Mouse (Mus musculus): ENCODE measurements around the gene Olfr491.

The Olfr491 gene

GRCm38 (mm10) chr7:108313151-108313550 is at the start of gene Olfr491:
Gene Olfr491 (plus strand): TSS chr7:108313451.
- in situ Hi-C loops (cut with MboI; ENCODE audit: low pct_unique_long_range_greater_than_20kb in 1 of 2, low sequenced_read_pairs in 2 of 2, unreplicated experiment in 1 of 2): no loop called here

- in situ Hi-C loops (cut with MboI; ENCODE audit: low pct_unique_long_range_greater_than_20kb in 1 of 2, low sequenced_read_pairs in 2 of 2, unreplicated experiment in 1 of 2): no loop called here
Measured at GRCm38 (mm10) chr7:108288834-108289233, 24.4 kb upstream of the Olfr491 start, which contains the start of gene Olfr490. Gene Olfr490 (minus strand): TSS chr7:108288934.

- in situ Hi-C loops (cut with MboI; ENCODE audit: low pct_unique_long_range_greater_than_20kb in 1 of 2, low sequenced_read_pairs in 2 of 2, unreplicated experiment in 1 of 2): no loop called here
Measured at GRCm38 (mm10) chr7:108323574-108323973, 10.3 kb downstream of the Olfr491 start, which contains the start of gene Olfr492. Gene Olfr492 (minus strand): TSS chr7:108323674.

GRCm38 (mm10) chr7:108346879-108347278 is 33.6 kb downstream of the Olfr491 start, which contains the start of gene Olfr493:
Gene Olfr493 (minus strand): TSS chr7:108346979.
- in situ Hi-C loops (cut with MboI; ENCODE audit: low pct_unique_long_range_greater_than_20kb in 1 of 2, low sequenced_read_pairs in 2 of 2, unreplicated experiment in 1 of 2): no loop called here

GRCm38 (mm10) chr7:108365035-108365434 is 51.8 kb downstream of the Olfr491 start, which contains the start of gene Olfr494:
Gene Olfr494 (plus strand): TSS chr7:108365335.
- in situ Hi-C loops (cut with MboI; ENCODE audit: low pct_unique_long_range_greater_than_20kb in 1 of 2, low sequenced_read_pairs in 2 of 2, unreplicated experiment in 1 of 2): no loop called here

Measured in mouse embryonic stem cell (cell line).